In genomic region chr19:40238175-40238850, GRCm38 (mm10) we compare ENCODE assay signal across 32 mouse cellular contexts. TPM values are rescaled to one million over a fixed set of nuclear protein-coding genes. Genes with fewer than 3 reads are reported as not detected.
DNase-seq lines count a peak whose midpoint lies in the region; ATAC-seq and TF ChIP-seq lines count a peak whose summit lies in the region.
"Had no signal": no experiment of that assay in that cellular context is flagged by ENCODE, and none has a peak within 500 bp of the region (broad histone marks: within the 10 kb centered on the region; RNA-seq: fewer than 3 reads in every experiment).

No protein-coding gene starts in this region.

- peak; percentile 40 for ATAC-seq in activated CD4-positive, CD25-positive, alpha-beta regulatory T cell, adult 4 months
- peak; percentile 73 for ATAC-seq in limb, embryonic 14.5 days (ENCODE audit: low FRiP score, low read depth)
- ATAC-seq in hindbrain, embryonic 16.5 days: no peak
- ATAC-seq: forebrain, embryonic 15.5 days; intestine, embryonic 16.5 days; midbrain, embryonic 16.5 days had no signal

- DNase-seq in heart, adult 11 months: peak; percentile 37
- no peak for DNase-seq in heart, postnatal 10 days
- peak; percentile 39 for DNase-seq in 416B (ENCODE audit: low read depth)
- DNase-seq in limb, embryonic 14.5 days (ENCODE audit: low spot score): peak; percentile 56
- no peak for DNase-seq in urinary bladder, postnatal 4 days (ENCODE audit: low spot score in 2 of 2)
- no peak for DNase-seq in layer of hippocampus, adult 9-11 months
- DNase-seq: adrenal gland, postnatal 10 days; cerebellum, adult 18-20 months; cerebellum, postnatal 14 days; gastrocnemius, postnatal 14 days; heart, adult 2 months; heart, postnatal 4 days; left cerebral cortex, postnatal 4 days; liver, embryonic 13.5 days; lung, embryonic 14.5 days; lung, postnatal 4 days; thymus, adult 18-20 months; thymus, postnatal 4 days had no signal

- no peak overlapping the region for H3K4me3 ChIP-seq in limb, embryonic 14.5 days (replicated peaks; ENCODE audit: low read length)
- H3K4me3 ChIP-seq in hindbrain, embryonic 16.5 days (ENCODE audit: low read length): no peak overlapping the region
- H3K4me3 ChIP-seq: embryonic facial prominence, embryonic 13.5 days; forebrain, embryonic 15.5 days; heart, adult 2 months; heart, embryonic 15.5 days; hindbrain, embryonic 15.5 days; liver, embryonic 13.5 days; midbrain, embryonic 10.5 days; stomach, embryonic 15.5 days had no signal

- no peak overlapping the region for H3K4me2 ChIP-seq in limb, embryonic 14.5 days (replicated peaks; ENCODE audit: low read depth, low read length, severe bottlenecking)
- no peak overlapping the region for H3K4me2 ChIP-seq in hindbrain, embryonic 16.5 days (ENCODE audit: low read length)
- H3K4me2 ChIP-seq: embryonic facial prominence, embryonic 13.5 days; forebrain, embryonic 15.5 days; heart, embryonic 15.5 days; hindbrain, embryonic 15.5 days; liver, embryonic 13.5 days; lung, embryonic 14.5 days; stomach, embryonic 15.5 days had no signal

- TF ChIP-seq POLR2A in limb, embryonic 14.5 days (IDR thresholded peaks at IDR 0.05; ENCODE audit: borderline replicate concordance, extremely low read depth, insufficient read depth, insufficient read length): no peak

- intact Hi-C loops in heart, postnatal 10 days (cut with DNase I): loop anchor here (2.0 kb wide), 1 partner anchor 20 kb away; no protein-coding TSS in a partner anchor

- no peak overlapping the region for H3K9ac ChIP-seq in limb, embryonic 14.5 days (ENCODE audit: low read depth, low read length, severe bottlenecking)
- no peak overlapping the region for H3K9ac ChIP-seq in hindbrain, embryonic 16.5 days (ENCODE audit: low read depth, low read length)
- H3K9ac ChIP-seq: embryonic facial prominence, embryonic 13.5 days; forebrain, embryonic 15.5 days; heart, embryonic 15.5 days; hindbrain, embryonic 15.5 days; liver, embryonic 13.5 days; lung, embryonic 14.5 days; stomach, embryonic 15.5 days had no signal

- H3K36me3 ChIP-seq in limb, embryonic 14.5 days (ENCODE audit: control insufficient read depth, insufficient read depth, low read length): no peaks in the 10 kb centered on the region
- H3K36me3 ChIP-seq in hindbrain, embryonic 16.5 days (ENCODE audit: control insufficient read depth, insufficient read depth, low read length): no peaks in the 10 kb centered on the region
- H3K36me3 ChIP-seq: forebrain, embryonic 15.5 days; hindbrain, embryonic 15.5 days had no signal

- no peaks in the 10 kb centered on the region for H3K9me3 ChIP-seq in limb, embryonic 14.5 days (ENCODE audit: control insufficient read depth, low read length)
- no peaks in the 10 kb centered on the region for H3K9me3 ChIP-seq in hindbrain, embryonic 16.5 days (ENCODE audit: control insufficient read depth, low read length)
- H3K9me3 ChIP-seq: embryonic facial prominence, embryonic 13.5 days; forebrain, embryonic 15.5 days; heart, embryonic 15.5 days; hindbrain, embryonic 15.5 days; liver, embryonic 13.5 days; midbrain, embryonic 10.5 days; stomach, embryonic 15.5 days had no signal

- 37% methylated on average over 6 of the region's 6 CpGs for WGBS in limb, embryonic 14.5 days
- WGBS in hindbrain, embryonic 16.5 days: 88% methylated on average over 6 of the region's 6 CpGs

- H3K27ac ChIP-seq in limb, embryonic 14.5 days (replicated peaks; ENCODE audit: low read depth, low read length): no peak overlapping the region
- H3K27ac ChIP-seq in hindbrain, embryonic 16.5 days (ENCODE audit: low read depth, low read length): no peak overlapping the region
- H3K27ac ChIP-seq: embryonic facial prominence, embryonic 13.5 days; forebrain, embryonic 15.5 days; heart, adult 2 months; heart, embryonic 15.5 days; hindbrain, embryonic 15.5 days; liver, embryonic 13.5 days; midbrain, embryonic 10.5 days; stomach, embryonic 15.5 days had no signal

- H3K4me1 ChIP-seq in limb, embryonic 14.5 days (ENCODE audit: control insufficient read depth, insufficient read depth, low read length): peaks cover 11% of the 10 kb centered on the region; the same call in 1 of the 2 replicates
- H3K4me1 ChIP-seq in hindbrain, embryonic 16.5 days (ENCODE audit: control insufficient read depth, insufficient read depth, low read depth, low read length): peaks cover 8% of the 10 kb centered on the region

- H3K27me3 ChIP-seq in limb, embryonic 14.5 days (ENCODE audit: control insufficient read depth, insufficient read depth, low read length): no peaks in the 10 kb centered on the region
- no peaks in the 10 kb centered on the region for H3K27me3 ChIP-seq in hindbrain, embryonic 16.5 days (replicated peaks; ENCODE audit: control insufficient read depth, insufficient read depth, low read length)
- H3K27me3 ChIP-seq: embryonic facial prominence, embryonic 13.5 days; forebrain, embryonic 15.5 days; heart, embryonic 15.5 days; hindbrain, embryonic 15.5 days; liver, embryonic 13.5 days; stomach, embryonic 15.5 days had no signal

RNA-seq across cellular contexts. Expression of gene Pdlim1, which starts 33.3 kb away (rescaled TPM):
- 100 to 1,000 TPM; 235 to 249 TPM for total RNA-seq in heart, postnatal 10 days (2021)
- 100 to 1,000 TPM; 169 to 193 TPM for polyA plus RNA-seq in activated CD4-positive, CD25-positive, alpha-beta regulatory T cell, adult 4 months (2017; shearing (Covaris generic))
- 64.5 and 85.3 TPM in 2 replicates for polyA plus RNA-seq in limb, embryonic 14.5 days (2012; rRNA removed)
- 175 TPM in 2 replicates for polyA plus RNA-seq in limb, embryonic 14.5 days (2014; fragmentation: Nextera tagmentation; extraction: Ambion mirVana)
- 9.9 and 13.9 TPM in 2 replicates for polyA plus RNA-seq in hindbrain, embryonic 16.5 days (2015; fragmentation: Nextera tagmentation; extraction: Ambion mirVana)

RNA-seq across cellular contexts. Expression of gene Cyp2c70, which starts 51.2 kb away (rescaled TPM):
- under 1 TPM; 0.35 to 0.69 TPM for total RNA-seq in heart, postnatal 10 days (2021)
- polyA plus RNA-seq in activated CD4-positive, CD25-positive, alpha-beta regulatory T cell, adult 4 months (2017; shearing (Covaris generic)): not detected
- not detected in 2 replicates for polyA plus RNA-seq in limb, embryonic 14.5 days (2012; rRNA removed)
- not detected in 2 replicates for polyA plus RNA-seq in limb, embryonic 14.5 days (2014; fragmentation: Nextera tagmentation; extraction: Ambion mirVana)
- not detected in 2 replicates for polyA plus RNA-seq in hindbrain, embryonic 16.5 days (2015; fragmentation: Nextera tagmentation; extraction: Ambion mirVana)
- total RNA-seq: ES-E14 had no signal
- polyA plus RNA-seq: embryonic facial prominence, embryonic 13.5 days; forebrain, embryonic 15.5 days; heart, adult 2 months; heart, embryonic 15.5 days; hindbrain, embryonic 15.5 days; kidney, embryonic 14.5 days; lung, embryonic 14.5 days; midbrain, embryonic 10.5 days; midbrain, embryonic 16.5 days; neural tube, embryonic 14.5 days; spleen, adult 2 months had no signal

Comparison
In these comparisons a context has a peak if more than half of its experiments do, and no peak if none do; other contexts are left out.
1. DNase-seq: peak in heart, adult 11 months (single experiment), 416B (single experiment) and limb, embryonic 14.5 days (single experiment); none in heart, postnatal 10 days (0 of 2), urinary bladder, postnatal 4 days (0 of 2) and layer of hippocampus, adult 9-11 months (single experiment).